Mouse (Mus musculus): Measurements from ENCODE around the gene Ablim2. TPM values are rescaled to one million over a fixed set of nuclear protein-coding genes. Genes with fewer than 3 reads are reported as not detected.

The Ablim2 gene
- 1.2 TPM for polyA plus RNA-seq (2014; fragmentation: Illumina TruSeq; extraction: RNeasy Lipid Tissue Mini Kit (QIAGEN cat#74804); ENCODE audit: low read depth, low replicate concordance)

DNA sequence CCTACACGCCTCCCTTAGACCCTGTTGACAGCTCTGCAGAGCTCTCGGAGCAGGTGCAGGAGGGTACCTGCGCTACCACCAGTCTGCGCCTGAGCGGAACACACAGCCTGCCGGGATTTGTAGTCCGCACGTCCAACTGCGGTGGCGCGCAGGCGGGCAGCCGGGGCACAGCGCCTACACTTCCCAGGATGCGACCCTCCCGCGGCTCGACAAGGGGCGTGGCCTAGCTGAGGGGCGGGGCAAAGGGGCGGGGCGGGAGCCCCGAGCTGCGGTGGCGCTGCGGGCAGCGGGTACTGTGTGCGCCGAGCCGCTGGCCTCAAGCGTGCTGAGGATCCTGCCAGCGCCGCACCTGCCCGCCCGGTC lies at the start of gene Ablim2:
Gene Ablim2 (plus strand): TSS at position 242 of the 363 bp plus-strand sequence.

DNA sequence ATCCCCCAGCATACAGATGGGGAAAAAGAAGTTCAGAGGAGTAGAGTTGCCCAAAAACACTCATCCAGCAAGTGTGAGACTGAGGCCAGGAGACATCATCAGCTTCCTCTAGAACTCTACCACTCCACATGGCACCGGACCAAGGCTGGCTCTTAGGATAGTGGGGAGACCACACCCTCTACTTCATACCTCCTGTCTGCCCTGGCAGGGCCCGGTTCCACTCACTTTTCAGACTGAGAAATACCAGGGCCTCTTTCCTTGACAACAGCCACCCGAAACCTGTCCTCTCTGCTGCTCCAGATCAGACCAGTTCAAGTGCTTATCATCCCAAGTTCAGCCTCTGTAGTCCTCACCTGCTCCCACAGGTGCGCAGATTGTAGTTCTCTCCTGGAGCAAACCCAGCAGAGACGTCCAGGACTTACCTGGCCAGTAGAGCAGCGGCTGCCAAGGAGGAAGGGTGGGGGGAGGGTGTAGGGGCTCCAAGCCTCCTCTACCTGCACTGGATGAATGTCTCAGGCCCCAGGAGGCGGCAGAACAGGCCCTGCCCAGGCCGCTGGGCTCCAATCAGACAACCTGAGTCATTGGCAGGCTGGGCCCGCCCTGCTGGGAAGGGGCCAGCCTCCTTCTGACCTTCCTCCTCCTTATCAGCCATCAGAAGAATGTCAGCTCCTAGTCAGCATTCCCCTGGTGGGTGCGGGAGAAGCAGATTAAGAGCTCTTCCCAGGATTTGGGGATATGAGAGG lies 18.0 kb upstream of the Ablim2 start, which contains the start of gene Sh3tc1:
Gene Sh3tc1 (minus strand): TSS at position 452 of the 743 bp plus-strand sequence.

DNA sequence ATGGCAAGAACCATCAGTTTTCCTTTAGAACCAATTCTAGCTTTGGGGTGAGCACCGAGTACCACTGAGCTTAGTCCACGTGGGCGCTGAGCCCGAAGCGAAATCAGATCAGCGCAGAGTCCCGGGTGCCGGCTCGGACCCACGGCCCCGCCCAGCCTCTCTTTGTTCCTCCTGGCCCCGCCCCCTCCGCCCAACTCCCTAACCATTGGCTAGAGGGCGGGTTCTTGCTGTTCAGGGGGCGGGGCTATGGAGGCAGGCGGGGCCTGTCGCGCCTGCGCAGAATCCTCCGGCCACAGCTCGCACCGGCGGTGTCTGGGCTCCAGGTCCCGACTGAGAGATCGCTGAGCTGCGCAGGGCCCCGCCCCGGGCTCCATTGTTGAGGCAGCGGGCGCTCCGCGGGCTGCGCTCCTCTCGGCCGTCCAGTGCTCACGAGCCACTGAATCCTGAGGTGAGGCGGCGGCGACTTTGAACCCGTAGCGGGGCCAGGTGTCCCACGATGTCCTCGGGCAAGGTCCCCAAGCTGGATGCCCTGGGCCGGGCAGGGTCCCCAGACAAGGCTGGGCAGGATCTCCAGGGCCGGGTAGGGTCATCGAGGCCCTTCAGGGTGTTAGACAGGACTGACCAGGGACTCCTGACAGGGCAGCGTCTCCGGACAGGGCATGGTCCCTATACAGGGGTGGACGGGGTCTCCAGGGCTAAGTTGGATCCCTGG lies 135.6 kb downstream of the Ablim2 start, which contains the start of gene Afap1:
Gene Afap1 (plus strand): TSS at position 227 of the 712 bp plus-strand sequence.

Other genes with a start within 250 kb of the Ablim2 start
- not detected for gene Cpz, start 232.2 kb upstream of the Ablim2 start, polyA plus RNA-seq (2014; fragmentation: Illumina TruSeq; extraction: RNeasy Lipid Tissue Mini Kit (QIAGEN cat#74804); ENCODE audit: low read depth, low replicate concordance)
- gene Trmt44, start 182.8 kb upstream of the Ablim2 start, polyA plus RNA-seq (2014; fragmentation: Illumina TruSeq; extraction: RNeasy Lipid Tissue Mini Kit (QIAGEN cat#74804); ENCODE audit: low read depth, low replicate concordance), result 1.5 TPM
- 19.0 TPM for gene Acox3, start 174.8 kb upstream of the Ablim2 start, polyA plus RNA-seq (2014; fragmentation: Illumina TruSeq; extraction: RNeasy Lipid Tissue Mini Kit (QIAGEN cat#74804); ENCODE audit: low read depth, low replicate concordance)
- 0.87 TPM for gene Htra3, start 78.1 kb upstream of the Ablim2 start, polyA plus RNA-seq (2014; fragmentation: Illumina TruSeq; extraction: RNeasy Lipid Tissue Mini Kit (QIAGEN cat#74804); ENCODE audit: low read depth, low replicate concordance)
- gene Sh3tc1, start 17.9 kb upstream of the Ablim2 start, polyA plus RNA-seq (2014; fragmentation: Illumina TruSeq; extraction: RNeasy Lipid Tissue Mini Kit (QIAGEN cat#74804); ENCODE audit: low read depth, low replicate concordance), result 0.93 TPM
- 9.5 TPM for gene Afap1, start 135.4 kb downstream of the Ablim2 start, polyA plus RNA-seq (2014; fragmentation: Illumina TruSeq; extraction: RNeasy Lipid Tissue Mini Kit (QIAGEN cat#74804); ENCODE audit: low read depth, low replicate concordance)

All from adrenal gland, adult 10 weeks (tissue).